Mouse (Mus musculus) lung, embryonic 14.5 days (tissue): ENCODE data around the gene Eif2b3. TPM values are rescaled to one million over a fixed set of nuclear protein-coding genes. Genes with fewer than 3 reads are reported as not detected.
A peak's percentile ranks its signal among the peaks of the same experiment; 100 is the strongest.

Source experiments
- ATAC-seq: fragments of 200-750 bp; cut with Nextera tagmentation; 2 replicates; pipeline ENCODE4 v1.8.0; 2017; ENCODE audit warnings: mild to moderate bottlenecking, moderate TSS enrichment, moderate library complexity; ENCODE audit not compliant: insufficient read depth
- DNase-seq: peaks from one replicate; pipeline ENCODE4 v3.0.0-alpha.2; 2015
- H3K27ac ChIP-seq: fragments of 300-500 bp; sonication (generic); 2 replicates; pipeline ENCODE4 v1.5.1; 2014; ENCODE audit warnings: low read depth, mild to moderate bottlenecking, moderate library complexity
- H3K27me3 ChIP-seq: fragments of 300-500 bp; sonication (generic); 2 replicates; pipeline ENCODE4 v1.6.1; 2014; ENCODE audit warnings: low read length, control low read depth; ENCODE audit not compliant: insufficient read depth
- H3K36me3 ChIP-seq: fragments of 300-500 bp; sonication (generic); 2 replicates; pipeline ENCODE4 v1.6.1; 2014; ENCODE audit warnings: control low read depth; ENCODE audit not compliant: insufficient read depth
- H3K4me1 ChIP-seq: fragments of 300-500 bp; sonication (generic); 2 replicates; pipeline ENCODE4 v1.6.1; 2014; ENCODE audit warnings: antibody characterized with exemption, control low read depth; ENCODE audit not compliant: insufficient read depth
- H3K4me2 ChIP-seq: fragments of 300-500 bp; sonication (generic); 2 replicates; pipeline ENCODE4 v1.6.1; 2014; ENCODE audit warnings: mild to moderate bottlenecking
- H3K4me3 ChIP-seq: fragments of 300-500 bp; sonication (generic); 2 replicates; pipeline ENCODE4 v1.5.1; 2014; ENCODE audit warnings: low read depth, low read length
- H3K9ac ChIP-seq: fragments of 300-500 bp; sonication (generic); 2 replicates; pipeline ENCODE4 v1.6.1; 2014
- H3K9me3 ChIP-seq: fragments of 300-500 bp; sonication (generic); 2 replicates; pipeline ENCODE4 v1.6.1; 2016; ENCODE audit warnings: low read depth, low read length, control low read depth
- CTCF ChIP-seq: IDR thresholded peaks from 2 replicates; pipeline ENCODE4 v1.5.1; 2016; ENCODE audit warnings: antibody characterized with exemption, low read depth
- WGBS: fragments of 180-500 bp; shearing (Covaris S2); extraction: QIAGEN DNeasy Blood & Tissue Kit; methylation state at CpG from one replicate; pipeline ENCODE4 v1.1.7; 2014; 5-methylcytosine and 5-hydroxymethylcytosine counted together
- polyA plus RNA-seq: library from polyadenylated mRNA; unstranded; fragments of >200 nt; fragmentation: Nextera tagmentation; extraction: Ambion mirVana; gene quantifications from 2 replicates; pipeline ENCODE4 v1.2.1, GENCODE M21; 2014

Gene Eif2b3
- polyA plus RNA-seq, 1 experiment from 2014 or later: 43.5 TPM

- no peak for TF ChIP-seq CTCF
- no peak overlapping the region for H3K4me2 ChIP-seq
- DNase-seq: peak; percentile 51
Measured at GRCm38 (mm10) chr4:117105127-117105526, 85.9 kb downstream of the Eif2b3 start.

GRCm38 (mm10) chr4:117107813-117108523 is 88.8 kb downstream of the Eif2b3 start:
- Histone ChIP-seq H3K4me2 (no peak overlapping the region), H3K9me3 (no peaks in the 10 kb centered on the region), H3K36me3 (peaks cover 78% of the 10 kb centered on the region), H3K4me1 (no peaks in the 10 kb centered on the region), H3K9ac (no peak overlapping the region), H3K27me3 (no peaks in the 10 kb centered on the region), H3K4me3 (no peak overlapping the region), H3K27ac (no peak overlapping the region)
- ATAC-seq: no peak
- no peak for TF ChIP-seq CTCF
- DNase-seq: no peak
- WGBS: 91% methylated on average over 18 of the region's 18 CpGs

More at GRCm38 (mm10) chr4:117105127-117105526, 85.9 kb downstream of the Eif2b3 start:
- ATAC-seq: peak; percentile 54; the same call in 1 of the 2 replicates
- H3K4me1 ChIP-seq: no peaks in the 10 kb centered on the region
- H3K9ac ChIP-seq: no peak overlapping the region
- H3K27ac ChIP-seq: no peak overlapping the region
- peaks cover 72% of the 10 kb centered on the region for H3K36me3 ChIP-seq
- H3K27me3 ChIP-seq: no peaks in the 10 kb centered on the region
- H3K4me3 ChIP-seq: no peak overlapping the region
- no peaks in the 10 kb centered on the region for H3K9me3 ChIP-seq
- WGBS: 41% methylated on average over 10 of the region's 10 CpGs

- ATAC-seq (no peak), DNase-seq (no peak)
- Histone ChIP-seq H3K9me3 (no peaks in the 10 kb centered on the region), H3K36me3 (peaks cover 83% of the 10 kb centered on the region), H3K27me3 (no peaks in the 10 kb centered on the region), H3K4me2 (no peak overlapping the region), H3K27ac (no peak overlapping the region), H3K4me3 (no peak overlapping the region), H3K4me1 (no peaks in the 10 kb centered on the region), H3K9ac (no peak overlapping the region)
- 98% methylated on average over 6 of the region's 6 CpGs for WGBS
- TF ChIP-seq CTCF: no peak
Measured at GRCm38 (mm10) chr4:117108524-117108849, 89.3 kb downstream of the Eif2b3 start.

GRCm38 (mm10) chr4:117109330-117109729 is 90.1 kb downstream of the Eif2b3 start:
- no peak overlapping the region for H3K9ac ChIP-seq
- WGBS: 93% methylated on average over 25 of the region's 25 CpGs
- H3K4me2 ChIP-seq: no peak overlapping the region
- H3K36me3 ChIP-seq: peaks cover 92% of the 10 kb centered on the region
- ATAC-seq (no peak), DNase-seq (no peak)
- no peak overlapping the region for H3K27ac ChIP-seq
- H3K4me1 ChIP-seq: no peaks in the 10 kb centered on the region
- no peaks in the 10 kb centered on the region for H3K9me3 ChIP-seq
- H3K4me3 ChIP-seq: no peak overlapping the region
- H3K27me3 ChIP-seq: no peaks in the 10 kb centered on the region
- no peak for TF ChIP-seq CTCF

GRCm38 (mm10) chr4:117110249-117110648 is 91.0 kb downstream of the Eif2b3 start:
- no peak overlapping the region for H3K9ac ChIP-seq
- no peak overlapping the region for H3K4me3 ChIP-seq
- no peaks in the 10 kb centered on the region for H3K4me1 ChIP-seq
- TF ChIP-seq CTCF: no peak
- H3K36me3 ChIP-seq: peaks cover 93% of the 10 kb centered on the region
- no peak for DNase-seq
- 86% methylated on average over 13 of the region's 13 CpGs for WGBS
- H3K4me2 ChIP-seq: no peak overlapping the region
- H3K27me3 ChIP-seq: no peaks in the 10 kb centered on the region
- ATAC-seq: no peak
- H3K9me3 ChIP-seq: no peaks in the 10 kb centered on the region
- no peak overlapping the region for H3K27ac ChIP-seq

GRCm38 (mm10) chr4:117110985-117111384 is 91.8 kb downstream of the Eif2b3 start:
- WGBS: 92% methylated on average over 11 of the region's 11 CpGs
- no peak overlapping the region for H3K27ac ChIP-seq

GRCm38 (mm10) chr4:117113237-117113636 is 94.0 kb downstream of the Eif2b3 start:
- H3K36me3 ChIP-seq: peaks cover 74% of the 10 kb centered on the region
- no peaks in the 10 kb centered on the region for H3K4me1 ChIP-seq
- no peaks in the 10 kb centered on the region for H3K27me3 ChIP-seq
- no peak overlapping the region for H3K27ac ChIP-seq
- H3K9me3 ChIP-seq: no peaks in the 10 kb centered on the region
- no peak for DNase-seq
- 0 out of 2 replicates have a peak, but pooled peaks have one; percentile 6 for TF ChIP-seq CTCF
- no peak for ATAC-seq
- WGBS: 92% methylated on average over 1 of the region's 1 CpGs
- H3K4me2 ChIP-seq: no peak overlapping the region
- H3K4me3 ChIP-seq: no peak overlapping the region
- H3K9ac ChIP-seq: no peak overlapping the region

More at GRCm38 (mm10) chr4:117110985-117111384, 91.8 kb downstream of the Eif2b3 start:
- H3K4me2 ChIP-seq: no peak overlapping the region
- H3K27me3 ChIP-seq: no peaks in the 10 kb centered on the region
- peaks cover 95% of the 10 kb centered on the region for H3K36me3 ChIP-seq
- H3K4me1 ChIP-seq: no peaks in the 10 kb centered on the region
- TF ChIP-seq CTCF: no peak
- DNase-seq (no peak), ATAC-seq (no peak)
- H3K4me3 ChIP-seq: no peak overlapping the region
- H3K9me3 ChIP-seq: no peaks in the 10 kb centered on the region
- H3K9ac ChIP-seq: no peak overlapping the region
